Mouse (Mus musculus) MEL-GATA-1-ER (cell line): ENCODE data around the gene Dip2c.

ENCODE experiments used
- DNase-seq: peaks from one replicate; pipeline ENCODE4 v3.0.0-alpha.2; 2012; ENCODE audit warnings: low read depth; ENCODE audit errors: extremely low read depth

Gene Dip2c

GRCm38 (mm10) chr13:9276322-9276855, at the start of gene Dip2c:
TSS of gene Dip2c (plus strand) at chr13:9276528.
- no peak for DNase-seq

GRCm38 (mm10) chr13:9227078-9227477, 49.2 kb upstream of the Dip2c start:
- DNase-seq, result no peak

- DNase-seq, result peak; percentile 29
Observed at GRCm38 (mm10) chr13:9237495-9237894, 38.8 kb upstream of the Dip2c start.

GRCm38 (mm10) chr13:9239127-9239526, 37.2 kb upstream of the Dip2c start:
- DNase-seq, result no peak

- no peak for DNase-seq
Observed at GRCm38 (mm10) chr13:9239631-9240236, 36.6 kb upstream of the Dip2c start.

- DNase-seq, result peak; percentile 3
Observed at GRCm38 (mm10) chr13:9261748-9262147, 14.6 kb upstream of the Dip2c start.

GRCm38 (mm10) chr13:9265516-9265915, 10.8 kb upstream of the Dip2c start:
- DNase-seq, result no peak

- DNase-seq, result no peak
Observed at GRCm38 (mm10) chr13:9276856-9277620, 710 bp downstream of the Dip2c start.

GRCm38 (mm10) chr13:9277621-9277960, 1.3 kb downstream of the Dip2c start:
- no peak for DNase-seq

- no peak for DNase-seq
Observed at GRCm38 (mm10) chr13:9278636-9279035, 2.3 kb downstream of the Dip2c start.

GRCm38 (mm10) chr13:9283050-9283449, 6.7 kb downstream of the Dip2c start:
- DNase-seq, result no peak

GRCm38 (mm10) chr13:9289916-9290315, 13.6 kb downstream of the Dip2c start:
- no peak for DNase-seq

GRCm38 (mm10) chr13:9296285-9296684, 20.0 kb downstream of the Dip2c start:
- DNase-seq, result no peak

- DNase-seq, result no peak
Observed at GRCm38 (mm10) chr13:9297266-9297665, 20.9 kb downstream of the Dip2c start.

GRCm38 (mm10) chr13:9297689-9298088, 21.4 kb downstream of the Dip2c start:
- no peak for DNase-seq

GRCm38 (mm10) chr13:9299657-9300056, 23.3 kb downstream of the Dip2c start:
- DNase-seq, result no peak

- DNase-seq, result no peak
Observed at GRCm38 (mm10) chr13:9308863-9309262, 32.5 kb downstream of the Dip2c start.

- DNase-seq, result no peak
Observed at GRCm38 (mm10) chr13:9310806-9311205, 34.5 kb downstream of the Dip2c start.

- no peak for DNase-seq
Observed at GRCm38 (mm10) chr13:9312916-9313315, 36.6 kb downstream of the Dip2c start.

GRCm38 (mm10) chr13:9314099-9314712, 37.9 kb downstream of the Dip2c start:
- DNase-seq, result no peak

GRCm38 (mm10) chr13:9314713-9315112, 38.4 kb downstream of the Dip2c start:
- no peak for DNase-seq

GRCm38 (mm10) chr13:9319745-9320144, 43.4 kb downstream of the Dip2c start:
- DNase-seq, result no peak
